ENCODE assay signal across 9 mouse cellular contexts in the genomic region with DNA sequence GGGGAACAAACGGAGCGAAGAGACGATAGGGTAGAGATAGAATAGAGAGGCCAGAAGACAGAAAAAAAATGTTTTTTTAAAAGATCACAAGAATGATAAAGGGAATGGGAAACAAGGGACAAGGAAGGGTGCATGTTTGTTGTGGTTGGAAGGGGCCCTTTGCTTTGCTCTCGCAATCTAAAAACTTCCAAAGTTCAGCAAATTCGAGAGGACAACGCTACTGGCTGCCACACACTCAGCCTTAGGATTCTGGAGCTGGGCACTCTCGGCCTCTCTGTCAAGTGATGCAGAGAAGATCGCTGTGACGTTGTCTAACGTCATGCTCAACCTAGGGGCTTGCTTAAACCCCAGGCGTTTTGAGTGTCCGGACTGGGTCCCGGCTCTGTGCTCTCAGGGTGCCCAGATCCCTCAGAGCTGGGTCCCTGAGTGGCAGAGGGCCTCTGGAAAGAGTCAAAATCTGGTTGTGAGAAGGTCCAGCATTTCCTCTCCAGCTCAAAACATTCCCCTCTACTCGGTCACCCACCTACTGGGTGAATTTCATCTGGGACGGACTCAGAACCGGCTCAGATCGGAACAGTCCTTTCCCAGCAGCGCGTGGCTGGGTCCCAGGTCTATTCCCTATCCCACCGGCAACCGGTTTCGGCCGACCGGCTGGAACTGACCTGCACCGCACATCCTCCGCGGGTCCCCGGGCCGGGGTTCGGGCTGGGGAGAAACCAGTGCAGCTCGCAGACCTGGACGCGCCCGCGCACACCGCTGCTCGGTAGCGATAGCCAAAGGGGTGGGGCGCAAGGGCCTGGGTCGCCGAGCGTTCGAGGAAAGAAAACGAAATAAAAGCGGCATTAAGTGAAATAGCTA. TPM values are rescaled to one million over a fixed set of nuclear protein-coding genes. Genes with fewer than 3 reads are reported as not detected.
DNase-seq lines count a peak whose midpoint lies in the region; ATAC-seq and TF ChIP-seq lines count a peak whose summit lies in the region.
"Had no signal": no experiment of that assay in that cellular context is flagged by ENCODE, and none has a peak within 500 bp of the region (broad histone marks: within the 10 kb centered on the region; RNA-seq: fewer than 3 reads in every experiment).

No protein-coding gene starts in this region.

- peaks cover 80% of the 10 kb centered on the region for H3K27me3 ChIP-seq in forebrain, embryonic 15.5 days
- peaks cover 42% of the 10 kb centered on the region for H3K27me3 ChIP-seq in neural tube, embryonic 14.5 days (ENCODE audit: control insufficient read depth, insufficient read depth, low read length)

- peak overlapping the region; percentile 3; the same call in 1 of the 2 replicates for H3K4me3 ChIP-seq in bone marrow macrophage, adult 2 months (ENCODE audit: insufficient read depth, low read length)
- peak overlapping the region; percentile 28 for H3K4me3 ChIP-seq in forebrain, embryonic 15.5 days
- peak overlapping the region; percentile 47 for H3K4me3 ChIP-seq in neural tube, embryonic 14.5 days (ENCODE audit: low read depth, low read length)

- H3K4me2 ChIP-seq in forebrain, embryonic 15.5 days (replicated peaks): peak overlapping the region; percentile 41; the same call in 1 of the 2 replicates
- H3K4me2 ChIP-seq in neural tube, embryonic 14.5 days (ENCODE audit: low read depth, low read length): peak overlapping the region; percentile 60

- no peak overlapping the region for H3K9ac ChIP-seq in forebrain, embryonic 15.5 days (replicated peaks)
- peak overlapping the region; percentile 68 for H3K9ac ChIP-seq in neural tube, embryonic 14.5 days (replicated peaks; ENCODE audit: low read depth, low read length)

- H3K27ac ChIP-seq in bone marrow macrophage, adult 2 months (ENCODE audit: insufficient read depth, low read depth, low read length): no peak overlapping the region
- H3K27ac ChIP-seq in forebrain, embryonic 15.5 days (replicated peaks): no peak overlapping the region
- H3K27ac ChIP-seq in neural tube, embryonic 14.5 days (ENCODE audit: low read depth, low read length): peak overlapping the region; percentile 89

- no peak for TF ChIP-seq CTCF in bone marrow macrophage, adult 2 months (IDR thresholded peaks at IDR 0.05; ENCODE audit: low read depth, low read length)

- peak; percentile 23 for DNase-seq in gastrocnemius, postnatal 25 days
- no peak for DNase-seq in gastrocnemius, adult 18-20 months (ENCODE audit: low spot score)
- peak; percentile 43 for DNase-seq in kidney, postnatal 10 days
- DNase-seq in spleen, postnatal 36 days (ENCODE audit: low spot score in 2 of 2): no peak
- no peak for DNase-seq in MN1 (ENCODE audit: low spot score)

- no peak for ATAC-seq in forebrain, embryonic 15.5 days (replicated peaks)
- ATAC-seq in neural tube, embryonic 14.5 days (ENCODE audit: low read depth): no peak

- no peaks in the 10 kb centered on the region for H3K4me1 ChIP-seq in bone marrow macrophage, adult 2 months (ENCODE audit: control insufficient read depth, insufficient read depth, low read length)
- H3K4me1 ChIP-seq in forebrain, embryonic 15.5 days: peaks cover 47% of the 10 kb centered on the region
- H3K4me1 ChIP-seq in neural tube, embryonic 14.5 days (ENCODE audit: control insufficient read depth, insufficient read depth, low read length): peaks cover 19% of the 10 kb centered on the region

- no peaks in the 10 kb centered on the region for H3K36me3 ChIP-seq in forebrain, embryonic 15.5 days
- H3K36me3 ChIP-seq in neural tube, embryonic 14.5 days (ENCODE audit: control insufficient read depth, insufficient read depth, low read length): no peaks in the 10 kb centered on the region

- H3K9me3 ChIP-seq in forebrain, embryonic 15.5 days: 0 out of 2 replicates have a peak, but pooled peaks cover 2% of the 10 kb centered on the region
- no peaks in the 10 kb centered on the region; the same call in 1 of the 2 replicates for H3K9me3 ChIP-seq in neural tube, embryonic 14.5 days (ENCODE audit: control insufficient read depth, low read length)

- under 1% methylated on average over 45 of the region's 45 CpGs for WGBS in forebrain, embryonic 15.5 days
- WGBS in neural tube, embryonic 14.5 days: under 1% methylated on average over 45 of the region's 45 CpGs

- no peak for TF ChIP-seq POLR2A in bone marrow macrophage, adult 2 months (IDR thresholded peaks at IDR 0.05; ENCODE audit: borderline replicate concordance, low read depth, low read length)

RNA-seq across cellular contexts. Expression of a gene that starts 3.3 kb away (rescaled TPM):
- total RNA-seq in gastrocnemius, postnatal 25 days (2021): not detected
- total RNA-seq in gastrocnemius, adult 18-20 months (2021): not detected
- polyA plus RNA-seq in bone marrow macrophage, adult 2 months (2012; ENCODE audit: insufficient read depth, insufficient read length, missing spikeins): not detected in 2 replicates
- 0.18 TPM in 1 of 2 replicates, not detected in the other for polyA plus RNA-seq in forebrain, embryonic 15.5 days (2015; fragmentation: Nextera tagmentation; extraction: Ambion mirVana)
- polyA plus RNA-seq in neural tube, embryonic 14.5 days (2014; fragmentation: Nextera tagmentation; extraction: Ambion mirVana): 32.9 and 41.0 TPM in 2 replicates
- total RNA-seq: neutrophil, adult 5-6 weeks had no signal

RNA-seq across cellular contexts. Expression of a gene that starts 37.1 kb away (rescaled TPM):
- 100 to 1,000 TPM; 103 to 105 TPM for total RNA-seq in gastrocnemius, postnatal 25 days (2021)
- 100 to 1,000 TPM; 118 to 128 TPM for total RNA-seq in gastrocnemius, adult 18-20 months (2021)
- polyA plus RNA-seq in bone marrow macrophage, adult 2 months (2012; ENCODE audit: insufficient read depth, insufficient read length, missing spikeins): 679 and 687 TPM in 2 replicates
- polyA plus RNA-seq in forebrain, embryonic 15.5 days (2015; fragmentation: Nextera tagmentation; extraction: Ambion mirVana): 492 and 513 TPM in 2 replicates
- 428 and 483 TPM in 2 replicates for polyA plus RNA-seq in neural tube, embryonic 14.5 days (2014; fragmentation: Nextera tagmentation; extraction: Ambion mirVana)

RNA-seq across cellular contexts. Expression of a gene that starts 52.9 kb away (rescaled TPM):
- 1 to 10 TPM; 1.8 to 2.0 TPM for total RNA-seq in gastrocnemius, postnatal 25 days (2021)
- 1 to 10 TPM; 1.0 to 1.1 TPM for total RNA-seq in gastrocnemius, adult 18-20 months (2021)
- polyA plus RNA-seq in bone marrow macrophage, adult 2 months (2012; ENCODE audit: insufficient read depth, insufficient read length, missing spikeins): not detected in 2 replicates
- polyA plus RNA-seq in forebrain, embryonic 15.5 days (2015; fragmentation: Nextera tagmentation; extraction: Ambion mirVana): 3.0 and 4.3 TPM in 2 replicates
- polyA plus RNA-seq in neural tube, embryonic 14.5 days (2014; fragmentation: Nextera tagmentation; extraction: Ambion mirVana): 11.0 and 11.4 TPM in 2 replicates
- total RNA-seq: neutrophil, adult 5-6 weeks had no signal

Comparison
In these comparisons a context has a peak if more than half of its experiments do, and no peak if none do; other contexts are left out.
1. DNase-seq: peak in gastrocnemius, postnatal 25 days (single experiment) and kidney, postnatal 10 days (single experiment); none in gastrocnemius, adult 18-20 months (single experiment), spleen, postnatal 36 days (0 of 2) and MN1 (single experiment).
2. RNA of a gene that starts 3.3 kb away (polyA plus RNA-seq): 32.9 to 41.0 TPM in neural tube, embryonic 14.5 days; 0.18 TPM in forebrain, embryonic 15.5 days and not detected in bone marrow macrophage, adult 2 months; every median in the first group is over 10 times any median in the second.
3. Peak in every context shown above with its lines, with median percentiles within 50 percentile points of each other: H3K4me3 ChIP-seq.